Mouse (Mus musculus) left cerebral cortex, postnatal 14 days (tissue): ENCODE results near the gene Gpr4. TPM values are rescaled to one million over a fixed set of nuclear protein-coding genes. Genes with fewer than 3 reads are reported as not detected.

Experiments
- DNase-seq, 2 experiments: peaks; one replicate each; pipeline ENCODE4 v3.0.0; 2021 to 2022; ENCODE audit warnings: low spot score in 2 of 2, mixed read lengths in 1 of 2
- intact Hi-C: fragments of 180-260 bp; cut with DNase I; formaldehyde crosslinking; loops from one replicate; pipeline ENCODE4 v1.15.1; 2025
- total RNA-seq, 2 experiments: library from RNA; stranded (reverse); gene quantifications; 2 replicates each; pipeline ENCODE4 v1.2.3; 2021

Gpr4 gene
- total RNA-seq, 2 experiments from 2014 or later: 5.2 to 5.5 TPM

DNA sequence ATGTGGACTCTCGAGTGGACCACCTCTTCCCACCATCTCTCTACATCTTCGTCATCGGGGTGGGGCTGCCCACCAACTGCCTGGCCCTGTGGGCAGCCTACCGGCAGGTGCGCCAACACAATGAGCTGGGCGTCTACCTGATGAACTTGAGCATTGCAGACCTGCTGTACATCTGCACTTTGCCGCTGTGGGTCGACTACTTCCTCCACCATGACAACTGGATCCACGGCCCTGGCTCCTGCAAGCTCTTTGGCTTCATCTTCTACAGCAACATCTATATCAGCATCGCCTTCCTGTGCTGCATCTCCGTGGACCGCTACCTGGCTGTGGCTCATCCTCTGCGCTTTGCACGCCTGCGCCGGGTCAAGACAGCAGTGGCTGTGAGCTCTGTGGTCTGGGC lies 9.9 kb downstream of the Gpr4 start:
- intact Hi-C loops: no loop called here

DNA sequence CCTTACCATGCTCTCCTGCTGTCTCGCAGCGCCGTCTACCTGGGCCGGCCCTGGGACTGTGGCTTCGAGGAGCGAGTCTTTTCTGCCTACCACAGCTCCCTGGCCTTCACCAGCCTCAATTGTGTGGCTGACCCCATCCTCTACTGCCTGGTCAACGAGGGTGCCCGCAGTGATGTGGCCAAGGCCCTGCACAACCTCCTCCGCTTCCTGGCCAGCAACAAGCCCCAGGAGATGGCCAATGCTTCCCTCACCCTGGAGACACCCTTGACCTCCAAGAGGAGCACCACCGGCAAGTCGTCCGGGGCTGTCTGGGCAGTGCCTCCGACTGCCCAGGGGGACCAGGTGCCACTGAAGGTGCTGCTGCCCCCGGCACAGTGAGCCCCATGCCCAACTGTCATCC lies 10.5 kb downstream of the Gpr4 start:
- DNase-seq: no peak
- intact Hi-C loops: no loop called here

More for the DNA sequence above, 9.9 kb downstream of the Gpr4 start:
- DNase-seq: no peak

DNA sequence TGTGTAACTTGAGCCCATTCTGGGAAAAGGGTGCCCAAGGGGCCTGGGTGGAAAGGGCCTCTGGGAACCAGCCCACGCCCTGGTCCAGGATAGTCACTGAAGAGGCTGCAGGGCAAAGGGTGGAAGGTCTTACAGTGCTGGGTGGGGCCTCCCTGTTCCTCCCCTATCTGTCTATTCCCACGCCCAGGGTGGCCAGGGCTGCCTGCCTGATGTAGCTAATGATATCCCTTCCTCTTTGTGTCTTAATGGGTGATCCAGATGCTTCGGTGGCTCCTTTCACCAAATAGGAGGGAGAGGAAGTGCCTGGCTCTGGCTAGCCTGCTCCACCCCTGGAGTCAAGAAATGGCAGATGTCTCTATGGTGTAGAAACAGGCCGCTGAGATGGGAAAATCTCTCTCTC lies 12.6 kb downstream of the Gpr4 start:
- intact Hi-C loops: no loop called here
- DNase-seq: no peak

DNA sequence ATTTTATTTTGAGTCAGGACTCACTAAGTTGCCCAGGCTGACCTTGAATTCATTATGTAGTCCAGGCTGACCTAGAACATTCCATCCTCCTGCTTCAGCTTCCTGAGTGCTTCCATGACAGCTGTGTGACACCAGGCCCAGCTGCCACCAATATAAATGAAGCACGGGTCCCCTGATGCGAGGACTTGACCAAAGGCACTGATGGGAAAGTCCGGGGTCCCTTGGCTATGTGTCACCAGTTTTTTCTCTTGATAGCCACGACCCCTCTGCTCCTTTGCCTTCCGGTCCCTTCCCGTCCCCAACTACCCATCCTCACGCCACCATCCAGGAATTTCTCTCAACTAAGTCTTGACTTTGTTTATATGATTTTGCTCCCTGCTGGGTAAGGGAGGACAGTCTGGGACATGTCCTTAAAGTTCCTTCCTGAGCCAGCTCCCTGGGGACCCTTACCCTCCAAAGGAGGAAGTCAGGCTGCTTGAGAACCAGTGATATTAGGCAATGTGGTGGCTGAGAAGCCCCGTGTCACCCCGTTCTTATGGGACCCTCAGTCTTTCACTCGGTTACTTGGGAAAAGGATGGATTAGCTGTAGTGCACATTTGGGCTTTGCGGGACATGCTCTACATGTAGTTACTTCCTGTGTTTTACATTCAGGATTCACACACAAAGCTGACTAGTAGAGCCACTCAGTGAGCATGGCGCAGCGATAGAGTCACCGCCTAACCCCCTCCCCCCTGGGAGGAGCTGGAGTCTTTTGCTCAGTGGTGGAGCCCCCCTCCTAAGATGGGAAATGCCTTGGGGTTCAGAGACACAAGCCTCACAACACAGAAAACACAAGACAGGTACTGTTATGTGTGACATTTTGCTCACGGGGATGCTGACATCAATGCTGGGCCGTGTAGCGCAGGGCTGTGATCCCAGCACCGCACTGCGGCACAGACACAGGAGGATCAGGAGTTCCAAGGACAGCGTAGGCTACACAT lies 14.8 kb downstream of the Gpr4 start:
- intact Hi-C loops: no loop called here
- DNase-seq: peak; percentile 48 to 65

DNA sequence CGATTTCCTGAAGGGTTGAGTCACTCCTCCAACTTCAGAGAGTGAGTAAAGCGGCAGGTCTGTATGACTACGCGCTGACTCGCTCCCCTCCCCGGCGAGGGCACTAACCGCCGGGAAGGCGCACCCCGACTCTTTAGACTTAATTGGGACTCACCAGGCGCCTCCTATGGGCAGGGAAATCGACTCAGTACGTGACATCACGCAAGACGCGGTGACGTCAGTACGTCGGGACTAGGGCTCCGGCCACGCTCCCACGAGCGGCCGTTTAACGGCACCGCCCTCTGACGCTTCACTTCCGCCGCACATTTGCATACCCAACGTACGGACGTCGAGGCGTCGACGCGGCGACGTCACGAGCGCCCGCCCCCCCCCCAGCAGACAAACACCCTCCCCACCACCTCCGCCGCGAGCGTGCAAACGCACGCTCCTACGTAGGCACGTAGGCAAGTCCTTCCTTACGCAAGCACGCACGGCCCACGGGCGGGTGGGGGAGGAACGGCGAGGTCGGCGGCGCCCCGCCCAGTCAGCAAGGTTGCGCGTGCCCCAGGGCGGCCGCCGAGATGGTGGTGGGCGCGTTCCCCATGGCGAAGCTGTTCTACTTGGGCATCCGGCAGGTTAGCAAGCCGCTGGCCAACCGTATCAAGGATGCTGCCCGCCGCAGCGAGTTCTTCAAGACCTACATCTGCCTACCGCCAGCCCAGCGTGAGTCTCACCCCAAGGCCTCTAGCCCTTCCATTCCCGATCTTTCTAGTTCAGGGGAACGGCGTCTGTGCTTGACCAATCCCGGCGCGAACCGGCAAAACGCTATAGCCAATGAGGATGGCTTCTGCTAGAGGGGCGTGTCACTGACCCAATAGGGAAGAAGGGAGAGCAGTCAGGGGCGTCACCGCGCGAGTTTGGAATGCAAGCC lies 15.8 kb downstream of the Gpr4 start, which contains the start of gene Opa3:
Gene Opa3 (plus strand): TSS at position 452 of the 910 bp plus-strand sequence.
- intact Hi-C loops: no loop called here
- DNase-seq: peak; percentile 99 to 100

DNA sequence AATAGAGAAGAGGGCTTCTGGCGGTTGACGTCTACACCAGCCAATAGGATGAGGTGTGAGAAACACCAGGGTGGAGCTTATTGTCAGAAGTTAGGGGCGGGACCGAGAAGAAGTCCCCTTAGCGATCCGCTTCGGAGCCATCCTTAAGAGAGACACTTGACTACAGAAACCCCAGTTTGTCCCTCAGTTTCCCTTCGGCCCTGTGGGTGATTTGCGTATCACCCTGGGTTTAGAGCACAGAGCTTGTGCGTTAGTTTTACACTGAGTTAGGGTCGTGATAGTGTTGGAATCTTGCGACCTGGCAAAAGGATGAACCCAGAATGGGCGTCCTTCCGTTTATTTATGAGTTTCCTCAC lies 16.4 kb downstream of the Gpr4 start:
- intact Hi-C loops: no loop called here
- no peak for DNase-seq

DNA sequence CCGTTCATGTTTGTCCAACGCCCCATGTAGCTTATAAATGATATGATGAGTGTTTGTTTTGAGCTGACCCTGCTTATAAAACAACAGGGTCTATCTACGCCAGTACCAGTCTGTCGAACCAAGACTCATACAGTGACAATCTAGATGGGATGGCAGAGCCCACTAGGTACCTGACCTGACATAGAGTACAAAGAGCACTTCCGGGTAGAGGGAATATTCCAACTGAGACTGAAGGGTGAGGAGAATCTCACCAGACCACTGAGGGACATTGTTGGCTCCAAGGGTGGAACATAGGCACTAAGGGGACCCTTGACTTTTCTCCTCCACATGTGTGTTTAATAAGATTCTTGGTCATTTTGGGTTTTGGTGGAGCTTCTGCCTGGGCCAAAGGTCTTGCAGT lies 17.1 kb downstream of the Gpr4 start:
- no peak for DNase-seq
- intact Hi-C loops: no loop called here

DNA sequence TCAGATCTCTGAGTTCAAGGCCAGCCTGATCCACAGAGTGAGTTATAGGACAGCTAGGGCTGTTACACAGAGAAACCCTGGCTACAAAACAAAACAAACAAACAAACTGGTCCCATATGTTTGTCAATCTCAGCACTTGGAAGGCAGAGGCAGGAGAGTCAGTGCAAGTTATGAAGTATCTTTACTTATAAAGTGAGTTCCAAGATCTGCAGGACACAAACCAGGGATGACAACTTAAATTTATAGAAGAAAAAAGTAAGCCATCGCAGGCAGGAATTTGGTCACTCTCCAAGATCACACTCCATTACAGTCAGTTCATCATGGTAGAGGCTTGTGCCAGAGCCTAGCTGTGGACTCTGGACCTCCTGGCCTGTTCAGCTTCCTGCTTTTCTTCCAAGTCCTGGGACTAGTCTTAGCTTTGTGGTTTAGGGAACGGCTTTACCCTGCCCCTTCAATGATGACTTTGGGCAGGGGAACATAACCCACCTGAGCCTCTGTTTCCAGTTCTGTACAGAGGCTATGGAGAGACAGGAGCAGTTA lies 17.8 kb downstream of the Gpr4 start:
- DNase-seq: no peak
- intact Hi-C loops: no loop called here

DNA sequence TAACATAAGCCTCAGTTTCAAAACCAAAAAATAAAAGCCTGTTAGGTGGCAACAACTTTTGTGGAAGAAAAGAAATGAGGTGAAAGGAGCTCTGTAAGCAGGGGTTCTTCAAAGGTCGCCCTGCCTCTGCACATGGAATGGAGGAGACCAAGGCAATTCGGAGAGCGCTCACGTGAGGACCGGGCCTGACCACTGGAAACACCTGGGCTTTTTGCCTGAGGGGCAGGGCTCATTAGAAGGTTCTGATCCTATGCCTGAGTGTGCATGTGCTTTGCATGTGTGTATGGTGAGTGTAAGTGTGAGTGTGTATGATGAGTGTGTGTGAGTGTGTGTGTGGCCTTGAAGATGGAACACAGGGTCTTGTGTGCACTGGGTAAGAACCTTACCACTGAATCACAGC lies 18.6 kb downstream of the Gpr4 start:
- intact Hi-C loops: no loop called here
- DNase-seq: no peak

DNA sequence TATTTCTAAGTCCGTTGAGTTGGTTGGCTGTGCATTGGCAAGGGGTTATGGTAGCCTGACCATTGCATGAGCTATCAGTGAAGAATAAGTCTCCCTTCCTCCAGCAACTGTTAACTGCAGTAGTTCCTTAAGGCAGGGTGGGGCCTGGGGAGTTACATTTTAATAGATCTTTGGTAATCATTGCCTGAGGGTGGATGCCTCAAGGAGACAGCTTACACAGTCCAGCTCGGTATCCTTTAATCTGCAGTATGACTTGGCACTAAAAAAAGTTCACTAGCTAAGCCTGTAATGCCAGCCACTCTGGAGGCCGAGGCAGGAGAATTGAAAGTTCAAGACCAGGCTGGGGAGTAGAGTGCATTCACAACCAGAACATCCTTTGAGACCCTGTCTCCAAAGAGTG lies 19.5 kb downstream of the Gpr4 start:
- intact Hi-C loops: no loop called here
- DNase-seq: no peak

DNA sequence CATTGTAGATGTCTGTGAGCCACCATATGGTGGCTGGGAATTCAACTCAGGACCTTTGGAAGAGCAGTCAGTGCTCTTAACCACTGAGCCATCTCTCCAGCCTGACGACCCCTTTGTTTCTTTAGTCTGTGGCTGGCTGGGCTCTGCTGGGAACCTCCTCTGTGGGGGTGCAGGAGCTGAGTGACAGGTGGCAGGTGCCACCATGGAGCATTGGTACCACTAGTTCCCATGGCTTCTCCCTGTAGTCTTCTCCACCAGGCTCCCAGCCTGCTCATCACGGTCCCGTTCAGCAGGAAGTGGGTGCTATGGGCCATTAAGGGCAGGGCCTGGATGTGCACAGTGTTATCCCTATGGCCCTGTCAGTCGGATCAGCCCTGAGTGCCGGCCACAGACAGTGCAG lies 22.3 kb downstream of the Gpr4 start:
- intact Hi-C loops: loop anchor here (5.0 kb wide), 2 partner anchors 63 to 113 kb away; no protein-coding TSS in a partner anchor

DNA sequence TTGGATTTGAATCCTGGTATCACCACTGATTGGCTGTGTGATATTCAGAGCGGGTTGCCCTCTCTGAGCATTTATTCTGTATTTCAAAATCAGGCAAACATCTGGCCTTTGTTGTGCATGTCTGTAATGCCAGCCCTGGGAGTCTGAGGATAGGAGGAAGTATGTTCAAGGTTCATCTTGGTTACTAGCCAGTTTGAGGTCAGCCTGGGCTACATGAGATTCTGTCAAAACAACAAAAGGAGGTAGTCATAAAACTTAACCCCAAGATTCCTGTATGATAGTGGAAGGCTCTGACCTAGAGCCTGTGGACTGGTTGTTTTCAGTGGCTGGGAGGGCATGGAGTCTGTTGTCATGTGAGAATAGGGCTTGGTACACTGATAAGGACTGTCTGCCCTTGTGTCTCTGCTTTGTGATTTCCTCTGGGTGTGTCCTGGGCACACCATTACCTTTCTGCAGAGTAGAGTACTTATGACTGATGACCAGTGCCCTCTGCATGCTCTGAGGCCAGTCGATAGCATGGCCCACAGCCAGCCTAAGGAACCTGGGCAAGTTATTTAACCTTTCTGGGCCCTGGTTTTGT lies 22.8 kb downstream of the Gpr4 start:
- no peak for DNase-seq
- intact Hi-C loops: loop anchor here (5.0 kb wide), 2 partner anchors 62 to 112 kb away; no protein-coding TSS in a partner anchor

More for the DNA sequence above, 22.3 kb downstream of the Gpr4 start:
- no peak for DNase-seq

DNA sequence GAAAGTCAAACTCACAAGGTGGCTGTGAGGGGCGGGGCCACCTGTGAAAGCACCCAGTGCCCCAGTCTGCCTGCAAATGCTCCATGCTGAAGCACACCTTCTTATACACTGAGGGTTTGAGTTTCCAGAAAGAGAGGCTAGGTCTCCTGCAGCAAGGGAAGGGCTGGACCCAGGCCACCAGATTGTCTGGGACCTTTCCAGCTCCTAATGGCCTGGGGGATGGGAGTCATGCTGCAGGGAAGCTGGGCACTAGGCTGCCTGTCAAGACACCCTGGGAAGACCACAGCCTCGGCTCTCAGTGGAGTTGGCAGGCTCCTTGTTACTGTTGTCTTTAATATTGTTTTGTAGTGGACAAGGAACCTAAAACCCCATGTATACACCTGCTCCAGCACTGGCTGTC lies 24.1 kb downstream of the Gpr4 start:
- DNase-seq: no peak
- intact Hi-C loops: loop anchor here (5.0 kb wide), 2 partner anchors 61 to 111 kb away; no protein-coding TSS in a partner anchor

DNA sequence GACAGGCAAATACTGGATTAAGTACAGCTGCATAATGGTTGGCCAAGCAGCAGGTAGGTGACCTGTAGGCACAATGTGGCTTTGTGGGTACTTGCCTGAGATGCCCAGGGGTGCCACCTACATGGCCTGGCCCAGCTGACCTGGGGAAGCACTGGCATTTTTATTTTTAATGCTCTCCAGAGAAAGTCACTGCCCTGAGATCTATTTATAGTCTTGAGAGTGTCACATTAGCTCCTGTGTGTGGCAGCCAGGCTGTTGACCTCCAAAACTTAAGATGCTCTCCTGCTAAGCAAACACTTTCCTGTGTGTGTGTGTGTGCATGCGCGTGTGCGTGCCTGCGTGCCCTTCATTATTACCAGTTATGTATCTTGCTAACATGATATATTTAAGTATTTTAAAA lies 26.0 kb downstream of the Gpr4 start:
- intact Hi-C loops: loop anchor here (2.0 to 5.0 kb wide), 3 partner anchors 42 to 109 kb away; partner anchors contain the start of gene Ppm1n
- DNase-seq: no peak

DNA sequence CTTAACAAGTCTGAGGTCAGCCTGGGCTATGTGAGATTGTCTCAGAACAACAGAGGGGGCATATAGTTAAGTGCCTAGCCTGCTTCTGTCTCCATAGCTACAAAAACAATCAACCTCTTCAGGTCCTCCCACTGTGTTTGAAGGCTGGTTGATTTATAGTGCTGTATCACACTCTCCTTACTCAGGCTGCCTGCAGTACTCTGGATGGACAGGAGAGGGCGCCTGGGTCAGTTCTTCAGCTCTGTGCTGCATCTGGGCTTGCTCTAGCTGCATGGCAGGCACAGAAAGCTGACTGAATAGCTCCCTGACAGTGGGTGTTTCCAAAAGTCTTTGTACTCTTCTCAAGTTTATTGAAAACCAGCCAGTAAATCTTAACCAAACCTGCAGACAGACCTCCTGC lies 27.1 kb downstream of the Gpr4 start:
- DNase-seq: peak; percentile 96
- intact Hi-C loops: loop anchor here (2.0 to 5.0 kb wide), 3 partner anchors 41 to 108 kb away; partner anchors contain the start of gene Ppm1n

DNA sequence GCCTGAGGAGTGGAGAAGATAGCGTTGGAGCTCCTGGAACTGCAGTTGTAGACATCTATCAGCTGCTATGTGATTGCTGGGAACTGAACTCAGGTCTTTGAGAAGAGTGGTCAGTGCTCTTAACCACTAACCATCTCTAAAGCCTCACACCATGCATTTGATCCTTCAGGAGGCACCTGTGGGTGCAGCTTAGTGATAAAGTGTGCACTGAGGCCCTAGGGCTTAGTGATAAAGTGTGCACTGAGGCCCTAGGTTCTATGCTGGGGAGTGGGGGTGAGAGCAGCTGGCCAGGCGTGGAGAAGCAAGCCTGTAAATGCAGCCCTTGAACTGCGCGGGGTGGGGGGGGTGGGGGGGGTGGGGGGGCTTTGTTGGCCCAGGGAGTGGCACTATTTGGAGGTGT lies 27.6 kb downstream of the Gpr4 start:
- no peak for DNase-seq
- intact Hi-C loops: loop anchor here (2.0 to 5.0 kb wide), 3 partner anchors 41 to 107 kb away; partner anchors contain the start of gene Ppm1n

DNA sequence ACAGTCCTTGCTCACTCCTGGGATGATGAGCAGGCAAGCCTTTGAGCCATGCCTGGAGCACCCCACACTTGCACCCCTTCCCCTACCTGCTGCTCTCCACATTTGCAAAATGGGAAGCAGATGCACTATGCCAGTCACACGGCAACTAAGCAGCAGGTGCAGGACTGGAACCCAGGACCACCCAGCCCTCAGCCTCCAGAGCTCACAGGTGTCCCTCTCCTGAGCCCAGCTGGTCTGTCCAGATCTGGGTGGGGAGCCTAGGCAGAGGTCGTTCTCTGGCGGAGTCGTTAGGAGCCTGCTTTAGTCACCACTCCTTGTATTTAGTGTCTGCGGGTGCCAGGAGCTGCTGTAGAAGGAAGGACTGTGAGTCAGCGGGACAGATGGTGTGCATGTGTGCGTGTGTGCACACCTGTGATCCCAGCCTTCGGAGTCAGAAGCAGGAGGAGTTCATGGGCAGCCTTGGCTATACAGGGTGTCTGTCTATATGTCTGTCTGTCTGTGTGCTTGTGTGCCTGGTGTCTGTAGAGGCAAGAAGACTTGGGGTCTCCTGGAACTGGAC lies 28.6 kb downstream of the Gpr4 start:
- intact Hi-C loops: no loop called here
- no peak for DNase-seq

DNA sequence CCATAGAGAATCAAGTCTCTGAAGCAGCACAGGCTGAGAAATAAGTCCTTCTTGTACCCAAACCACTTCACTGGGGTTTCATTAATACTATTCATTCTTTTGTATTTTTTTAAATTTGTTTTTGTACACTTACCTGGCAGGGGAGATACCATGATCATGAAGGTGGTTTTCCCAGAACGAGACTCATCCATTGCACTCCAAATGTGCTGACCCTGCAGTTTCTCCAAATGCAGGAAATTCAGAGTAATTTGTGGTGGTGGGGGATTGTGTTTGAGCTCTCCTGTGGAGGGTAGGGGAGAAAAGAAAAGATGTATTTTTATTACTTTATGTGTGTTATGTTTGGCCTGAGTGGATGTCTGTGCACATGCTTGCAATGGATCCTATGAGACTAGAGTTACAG lies 29.7 kb downstream of the Gpr4 start:
- no peak for DNase-seq
- intact Hi-C loops: no loop called here

DNA sequence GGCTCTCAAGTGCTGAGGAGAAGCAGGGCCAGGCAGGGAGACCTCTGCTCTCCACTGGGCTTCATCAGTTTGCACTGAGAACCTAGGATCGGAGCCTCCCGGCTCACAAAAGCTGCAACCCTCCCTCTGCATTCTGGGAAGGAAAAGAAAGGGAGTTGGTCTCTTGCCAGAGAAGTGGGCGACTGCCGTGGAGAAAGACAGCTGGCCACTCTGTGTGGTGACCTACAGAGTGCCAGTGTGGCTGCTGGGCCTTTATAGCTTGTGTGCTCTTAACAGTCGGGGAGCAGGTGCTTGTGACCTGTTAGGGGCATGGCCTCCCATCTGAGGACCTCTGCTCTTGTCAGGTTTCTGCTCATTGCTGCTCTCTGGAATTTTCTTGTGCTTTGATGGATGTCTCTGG lies 31.5 kb downstream of the Gpr4 start:
- peak; percentile 54 to 75 for DNase-seq
- intact Hi-C loops: no loop called here
